Mouse (Mus musculus): Measurements from ENCODE around the gene Arpc3.

Arpc3 gene

GRCm38 (mm10) chr5:122391786-122392180, at the start of gene Arpc3:
TSS of gene Arpc3 (plus strand) at chr5:122391878.
- peak; percentile 91 to 94 for DNase-seq (ENCODE audit: low spot score in 2 of 2)

- DNase-seq (ENCODE audit: low spot score in 2 of 2) = no peak
Observed at GRCm38 (mm10) chr5:122342874-122343273, 48.8 kb upstream of the Arpc3 start.

- DNase-seq (ENCODE audit: low spot score in 2 of 2) = no peak
Observed at GRCm38 (mm10) chr5:122343768-122344167, 47.9 kb upstream of the Arpc3 start.

GRCm38 (mm10) chr5:122344260-122344659, 47.4 kb upstream of the Arpc3 start:
- DNase-seq (ENCODE audit: low spot score in 2 of 2) = peak; percentile 74 to 83

GRCm38 (mm10) chr5:122345777-122346176, 45.9 kb upstream of the Arpc3 start:
- DNase-seq (ENCODE audit: low spot score in 2 of 2) = no peak

GRCm38 (mm10) chr5:122353807-122354491, 37.7 kb upstream of the Arpc3 start, which contains the start of the genes Rad9b and Vps29:
TSS of gene Rad9b (minus strand) at chr5:122354233.
TSS of gene Vps29 (plus strand) at chr5:122354369.
- DNase-seq (ENCODE audit: low spot score in 2 of 2) = peak; percentile 97 to 99

GRCm38 (mm10) chr5:122354492-122355067, 37.1 kb upstream of the Arpc3 start:
- DNase-seq (ENCODE audit: low spot score in 2 of 2) = no peak

GRCm38 (mm10) chr5:122371591-122372191, 20.0 kb upstream of the Arpc3 start, which contains the start of gene Gpn3:
TSS of gene Gpn3 (plus strand) at chr5:122371876.
- DNase-seq (ENCODE audit: low spot score in 2 of 2) = no peak

GRCm38 (mm10) chr5:122372192-122372769, 19.4 kb upstream of the Arpc3 start, which contains the start of gene Fam216a:
TSS of gene Fam216a (minus strand) at chr5:122372364.
- peak; percentile 100 for DNase-seq (ENCODE audit: low spot score in 2 of 2)

- no peak for DNase-seq (ENCODE audit: low spot score in 2 of 2)
Observed at GRCm38 (mm10) chr5:122372878-122373277, 18.8 kb upstream of the Arpc3 start.

- DNase-seq (ENCODE audit: low spot score in 2 of 2) = no peak
Observed at GRCm38 (mm10) chr5:122377101-122377833, 14.4 kb upstream of the Arpc3 start.

- DNase-seq (ENCODE audit: low spot score in 2 of 2) = no peak
Observed at GRCm38 (mm10) chr5:122378171-122378570, 13.5 kb upstream of the Arpc3 start.

- peak; percentile 82 to 88 for DNase-seq (ENCODE audit: low spot score in 2 of 2)
Observed at GRCm38 (mm10) chr5:122379374-122380155, 12.1 kb upstream of the Arpc3 start.

- DNase-seq (ENCODE audit: low spot score in 2 of 2) = no peak
Observed at GRCm38 (mm10) chr5:122390006-122390405, 1.7 kb upstream of the Arpc3 start.

- no peak for DNase-seq (ENCODE audit: low spot score in 2 of 2)
Observed at GRCm38 (mm10) chr5:122390671-122391070, 1.0 kb upstream of the Arpc3 start.

GRCm38 (mm10) chr5:122391178-122391785, 396 bp upstream of the Arpc3 start:
- DNase-seq (ENCODE audit: low spot score in 2 of 2) = no peak

- DNase-seq (ENCODE audit: low spot score in 2 of 2) = peak; percentile 30 to 42
Observed at GRCm38 (mm10) chr5:122392227-122393004, 738 bp downstream of the Arpc3 start.

GRCm38 (mm10) chr5:122393887-122394286, 2.2 kb downstream of the Arpc3 start:
- DNase-seq (ENCODE audit: low spot score in 2 of 2) = peak; percentile 70 to 75

- no peak for DNase-seq (ENCODE audit: low spot score in 2 of 2)
Observed at GRCm38 (mm10) chr5:122396791-122397190, 5.1 kb downstream of the Arpc3 start.

- no peak for DNase-seq (ENCODE audit: low spot score in 2 of 2)
Observed at GRCm38 (mm10) chr5:122397495-122397894, 5.8 kb downstream of the Arpc3 start.

All from right cerebral cortex, adult 2 months (tissue).